Mouse (Mus musculus): ENCODE measurements around the gene Nhej1. TPM values are rescaled to one million over a fixed set of nuclear protein-coding genes. Genes with fewer than 3 reads are reported as not detected.

The Nhej1 gene
- polyA plus RNA-seq, 1 experiment from 2014 or later = 3.5 TPM

GRCm38 (mm10) chr1:75024419-75025199 is 100.4 kb downstream of the Nhej1 start:
- Histone ChIP-seq H3K4me2 (replicated peaks; ENCODE audit: low read depth) (no peak overlapping the region), H3K36me3 (ENCODE audit: control insufficient read depth, insufficient read depth, low read length) (no peaks in the 10 kb centered on the region), H3K4me1 (replicated peaks; ENCODE audit: control insufficient read depth, insufficient read depth) (no peaks in the 10 kb centered on the region), H3K9ac (ENCODE audit: low read length) (no peak overlapping the region), H3K9me3 (ENCODE audit: control insufficient read depth, low read length) (no peaks in the 10 kb centered on the region), H3K27me3 (ENCODE audit: control insufficient read depth, insufficient read depth, low read length) (no peaks in the 10 kb centered on the region), H3K4me3 (ENCODE audit: low read depth, low read length) (no peak overlapping the region), H3K27ac (replicated peaks) (no peak overlapping the region)
- no peak for TF ChIP-seq CTCF (IDR thresholded peaks at IDR 0.05; ENCODE audit: low read depth)
- no peak for DNase-seq (ENCODE audit: low spot score)
- ATAC-seq (ENCODE audit: low FRiP score, low TSS enrichment) = peak; percentile 63
- 48% methylated on average over 7 of the region's 7 CpGs for WGBS

- Histone ChIP-seq H3K9me3 (ENCODE audit: control insufficient read depth, low read length) (no peaks in the 10 kb centered on the region), H3K27ac (replicated peaks) (no peak overlapping the region), H3K4me2 (replicated peaks; ENCODE audit: low read depth) (no peak overlapping the region), H3K9ac (ENCODE audit: low read length) (no peak overlapping the region), H3K36me3 (ENCODE audit: control insufficient read depth, insufficient read depth, low read length) (no peaks in the 10 kb centered on the region), H3K27me3 (ENCODE audit: control insufficient read depth, insufficient read depth, low read length) (no peaks in the 10 kb centered on the region), H3K4me3 (ENCODE audit: low read depth, low read length) (no peak overlapping the region), H3K4me1 (replicated peaks; ENCODE audit: control insufficient read depth, insufficient read depth) (no peaks in the 10 kb centered on the region)
- no peak for DNase-seq (ENCODE audit: low spot score)
- TF ChIP-seq CTCF (IDR thresholded peaks at IDR 0.05; ENCODE audit: low read depth) = no peak
- no peak for TF ChIP-seq EP300 (optimal IDR thresholded peaks at IDR 0.05)
- no peak for ATAC-seq (ENCODE audit: low FRiP score, low TSS enrichment)
- 76% methylated on average over 5 of the region's 5 CpGs for WGBS
Observed at GRCm38 (mm10) chr1:75022216-75022615, 102.8 kb downstream of the Nhej1 start.

GRCm38 (mm10) chr1:75016846-75017245 is 108.2 kb downstream of the Nhej1 start:
- H3K36me3 ChIP-seq (ENCODE audit: control insufficient read depth, insufficient read depth, low read length) = no peaks in the 10 kb centered on the region
- no peak overlapping the region for H3K9ac ChIP-seq (ENCODE audit: low read length)
- H3K4me3 ChIP-seq (ENCODE audit: low read depth, low read length) = no peak overlapping the region
- H3K9me3 ChIP-seq (ENCODE audit: control insufficient read depth, low read length) = no peaks in the 10 kb centered on the region
- H3K4me2 ChIP-seq (replicated peaks; ENCODE audit: low read depth) = no peak overlapping the region
- TF ChIP-seq CTCF (IDR thresholded peaks at IDR 0.05; ENCODE audit: low read depth) (peak; percentile 95), EP300 (optimal IDR thresholded peaks at IDR 0.05) (no peak)
- H3K4me1 ChIP-seq (replicated peaks; ENCODE audit: control insufficient read depth, insufficient read depth) = peaks cover 4% of the 10 kb centered on the region; the same call in 1 of the 2 replicates
- H3K27ac ChIP-seq (replicated peaks) = no peak overlapping the region
- no peaks in the 10 kb centered on the region for H3K27me3 ChIP-seq (ENCODE audit: control insufficient read depth, insufficient read depth, low read length)
- DNase-seq (ENCODE audit: low spot score) (peak; percentile 91), ATAC-seq (ENCODE audit: low FRiP score, low TSS enrichment) (peak; percentile 60; the same call in 1 of the 2 replicates)
- WGBS = 4% methylated on average over 6 of the region's 6 CpGs

GRCm38 (mm10) chr1:75015551-75016265 is 109.3 kb downstream of the Nhej1 start:
- DNase-seq (ENCODE audit: low spot score) (peak; percentile 76), ATAC-seq (ENCODE audit: low FRiP score, low TSS enrichment) (peak; percentile 69)
- WGBS = 15% methylated on average over 13 of the region's 13 CpGs
- Histone ChIP-seq H3K4me3 (ENCODE audit: low read depth, low read length) (peak overlapping the region; percentile 8; the same call in 1 of the 2 replicates), H3K4me2 (replicated peaks; ENCODE audit: low read depth) (peak overlapping the region; percentile 49), H3K36me3 (ENCODE audit: control insufficient read depth, insufficient read depth, low read length) (no peaks in the 10 kb centered on the region), H3K4me1 (replicated peaks; ENCODE audit: control insufficient read depth, insufficient read depth) (peaks cover 4% of the 10 kb centered on the region; the same call in 1 of the 2 replicates), H3K27me3 (ENCODE audit: control insufficient read depth, insufficient read depth, low read length) (no peaks in the 10 kb centered on the region), H3K9me3 (ENCODE audit: control insufficient read depth, low read length) (no peaks in the 10 kb centered on the region), H3K9ac (ENCODE audit: low read length) (no peak overlapping the region), H3K27ac (replicated peaks) (peak overlapping the region; percentile 71)
- TF ChIP-seq EP300 (optimal IDR thresholded peaks at IDR 0.05) (no peak), CTCF (IDR thresholded peaks at IDR 0.05; ENCODE audit: low read depth) (no peak)

GRCm38 (mm10) chr1:75014210-75014845 is 110.7 kb downstream of the Nhej1 start:
- DNase-seq (ENCODE audit: low spot score) (peak; percentile 70), ATAC-seq (ENCODE audit: low FRiP score, low TSS enrichment) (peak; percentile 71)
- WGBS = 19% methylated on average over 5 of the region's 5 CpGs
- Histone ChIP-seq H3K4me3 (ENCODE audit: low read depth, low read length) (no peak overlapping the region), H3K4me2 (replicated peaks; ENCODE audit: low read depth) (no peak overlapping the region), H3K9ac (ENCODE audit: low read length) (no peak overlapping the region), H3K4me1 (replicated peaks; ENCODE audit: control insufficient read depth, insufficient read depth) (peaks cover 4% of the 10 kb centered on the region; the same call in 1 of the 2 replicates), H3K9me3 (ENCODE audit: control insufficient read depth, low read length) (no peaks in the 10 kb centered on the region), H3K27ac (replicated peaks) (peak overlapping the region; percentile 49), H3K27me3 (ENCODE audit: control insufficient read depth, insufficient read depth, low read length) (no peaks in the 10 kb centered on the region), H3K36me3 (ENCODE audit: control insufficient read depth, insufficient read depth, low read length) (no peaks in the 10 kb centered on the region)
- no peak for TF ChIP-seq CTCF (IDR thresholded peaks at IDR 0.05; ENCODE audit: low read depth)
- TF ChIP-seq EP300 (optimal IDR thresholded peaks at IDR 0.05) = no peak
